Mouse (Mus musculus) MEL (cell line): Measurements from ENCODE around the gene Hacl1. TPM values are rescaled to one million over a fixed set of nuclear protein-coding genes. Genes with fewer than 3 reads are reported as not detected.

ENCODE experiments used
- DNase-seq: peaks from one replicate; pipeline ENCODE4 v3.0.0; 2011; ENCODE audit warnings: low read depth, low spot score
- H3K27ac ChIP-seq: 2 replicates; pipeline ENCODE4 v1.5.1; 2012; ENCODE audit warnings: low read depth, mild to moderate bottlenecking, control low read depth, low read length, moderate library complexity; ENCODE audit not compliant: control insufficient read depth
- H3K27me3 ChIP-seq, 2 experiments: fragments of 150-350 bp in 1 of 2; sonication (generic) in 1 of 2; 2 replicates each; pipeline ENCODE4 v1.6.1; 2012; ENCODE audit warnings: low read length in 2 of 2, mild to moderate bottlenecking in 2 of 2, improper control_type of control experiment in 1 of 2, moderate library complexity in 1 of 2; ENCODE audit not compliant: insufficient read depth in 2 of 2, control insufficient read depth in 1 of 2
- H3K36me3 ChIP-seq, 2 experiments: 2 replicates each; pipeline ENCODE4 v1.6.1; 2012 to 2014; ENCODE audit warnings: low read length in 2 of 2, improper control_type of control experiment in 1 of 2, inconsistent platforms in 1 of 2, mild to moderate bottlenecking in 1 of 2; ENCODE audit not compliant: insufficient read depth in 2 of 2, control insufficient read depth in 1 of 2
- H3K4me1 ChIP-seq, 2 experiments: fragments of 150-350 bp in 1 of 2; sonication (generic) in 1 of 2; 2 replicates each; pipeline ENCODE4 v1.6.1; 2012; ENCODE audit warnings: low read length in 2 of 2, improper control_type of control experiment in 1 of 2, mild to moderate bottlenecking in 1 of 2; ENCODE audit not compliant: insufficient read depth in 2 of 2, control insufficient read depth in 1 of 2
- H3K4me3 ChIP-seq, 2 experiments: fragments of 150-350 bp in 1 of 2; sonication (generic) in 1 of 2; 2 replicates each; pipeline ENCODE4 v1.5.1; 2012; ENCODE audit warnings: low read depth in 2 of 2, low read length in 2 of 2, mild to moderate bottlenecking in 2 of 2, moderate library complexity in 2 of 2, control low read depth in 1 of 2, improper control_type of control experiment in 1 of 2; ENCODE audit not compliant: control insufficient read depth in 1 of 2, insufficient read depth in 1 of 2
- H3K79me2 ChIP-seq: 2 replicates; pipeline ENCODE4 v1.6.1; 2012; ENCODE audit warnings: mild to moderate bottlenecking, low read length, moderate library complexity; ENCODE audit not compliant: control insufficient read depth, poor library complexity, insufficient read depth
- H3K9ac ChIP-seq: 2 replicates; pipeline ENCODE4 v1.6.1; 2012; ENCODE audit warnings: low read depth, mild to moderate bottlenecking, control low read depth, low read length, moderate library complexity; ENCODE audit not compliant: control insufficient read depth, poor library complexity, severe bottlenecking
- H3K9me3 ChIP-seq: fragments of 150-350 bp; sonication (generic); replicated peaks from 2 replicates; pipeline ENCODE4 v1.6.1; 2012; ENCODE audit warnings: mild to moderate bottlenecking, low read length, improper control_type of control experiment, moderate library complexity; ENCODE audit not compliant: insufficient read depth
- CHD1 ChIP-seq: IDR thresholded peaks from 2 replicates; pipeline ENCODE4 v1.6.1; 2012; ENCODE audit warnings: low read depth, mild to moderate bottlenecking, inconsistent platforms, low read length, improper control_type of control experiment
- CHD2 ChIP-seq: IDR thresholded peaks from 2 replicates; pipeline ENCODE4 v1.6.1; 2011; ENCODE audit warnings: low read length, improper control_type of control experiment
- ELF1 ChIP-seq: IDR thresholded peaks from 2 replicates; pipeline ENCODE4 v1.6.1; 2014; ENCODE audit warnings: low read depth, mild to moderate bottlenecking, inconsistent platforms, low read length, improper control_type of control experiment, moderate library complexity
- GABPA ChIP-seq: IDR thresholded peaks from 2 replicates; pipeline ENCODE4 v1.6.1; 2012; ENCODE audit warnings: low read depth, mild to moderate bottlenecking, inconsistent platforms, low read length, improper control_type of control experiment, moderate library complexity
- HCFC1 ChIP-seq: IDR thresholded peaks from 2 replicates; pipeline ENCODE4 v1.6.1; 2012; ENCODE audit warnings: low read depth, mild to moderate bottlenecking, inconsistent platforms, low read length, improper control_type of control experiment, moderate library complexity
- JUND ChIP-seq: IDR thresholded peaks from 2 replicates; pipeline ENCODE4 v1.6.1; 2011; ENCODE audit warnings: low read depth, mild to moderate bottlenecking, improper control_type of control experiment, low read length
- KAT2A ChIP-seq: conservative IDR thresholded peaks from 2 replicates; pipeline ENCODE4 v1.6.1; 2012; ENCODE audit warnings: low read depth, low read length, improper control_type of control experiment, inconsistent platforms
- MAFK ChIP-seq: IDR thresholded peaks from 2 replicates; pipeline ENCODE4 v1.6.1; 2011; ENCODE audit warnings: low read depth, mild to moderate bottlenecking, low read length, improper control_type of control experiment, borderline replicate concordance
- MAZ ChIP-seq: IDR thresholded peaks from 2 replicates; pipeline ENCODE4 v1.6.1; 2012; ENCODE audit warnings: low read depth, mild to moderate bottlenecking, inconsistent platforms, low read length, improper control_type of control experiment
- MEF2A ChIP-seq: IDR thresholded peaks from 2 replicates; pipeline ENCODE4 v1.6.1; 2014; ENCODE audit warnings: low read depth, mild to moderate bottlenecking, inconsistent platforms, low read length, improper control_type of control experiment; ENCODE audit not compliant: poor library complexity, insufficient replicate concordance, severe bottlenecking; ENCODE audit errors: extremely low read depth
- MYC ChIP-seq: IDR thresholded peaks from 2 replicates; pipeline ENCODE4 v1.6.1; 2011; ENCODE audit warnings: low read depth, mild to moderate bottlenecking, low read length, improper control_type of control experiment, moderate library complexity
- POLR2A ChIP-seq, 2 experiments: IDR thresholded peaks; 2 replicates each; pipeline ENCODE4 v1.6.1; 2011 to 2012; ENCODE audit warnings: low read length in 2 of 2, mild to moderate bottlenecking in 2 of 2, control low read depth in 1 of 2, improper control_type of control experiment in 1 of 2, low read depth in 1 of 2, moderate library complexity in 1 of 2; ENCODE audit not compliant: control insufficient read depth in 1 of 2, insufficient read depth in 1 of 2, poor library complexity in 1 of 2
- POLR2AphosphoS2 ChIP-seq: IDR thresholded peaks from 2 replicates; pipeline ENCODE4 v1.6.1; 2011; ENCODE audit warnings: low read length, improper control_type of control experiment
- RAD21 ChIP-seq: IDR thresholded peaks from 2 replicates; pipeline ENCODE4 v1.6.1; 2011; ENCODE audit warnings: mild to moderate bottlenecking, low read depth, low read length, improper control_type of control experiment
- RCOR1 ChIP-seq: IDR thresholded peaks from 2 replicates; pipeline ENCODE4 v1.6.1; 2012; ENCODE audit warnings: low read depth, mild to moderate bottlenecking, inconsistent platforms, low read length, improper control_type of control experiment
- SIN3A ChIP-seq: IDR thresholded peaks from 2 replicates; pipeline ENCODE4 v1.6.1; 2012; ENCODE audit warnings: low read length, improper control_type of control experiment, inconsistent platforms
- TBP ChIP-seq: IDR thresholded peaks from 2 replicates; pipeline ENCODE4 v1.8.0; 2011; ENCODE audit warnings: low read depth, low read length, improper control_type of control experiment
- UBTF ChIP-seq: IDR thresholded peaks from 2 replicates; pipeline ENCODE4 v1.6.1; 2012; ENCODE audit warnings: low read depth, mild to moderate bottlenecking, inconsistent platforms, low read length, improper control_type of control experiment, moderate library complexity, borderline replicate concordance; ENCODE audit not compliant: insufficient read depth
- USF1 ChIP-seq: IDR thresholded peaks from 2 replicates; pipeline ENCODE4 v1.6.1; 2014; ENCODE audit warnings: low read depth, mild to moderate bottlenecking, inconsistent platforms, low read length, improper control_type of control experiment, moderate library complexity
- USF2 ChIP-seq, 2 experiments: IDR thresholded peaks; 2 replicates each; pipeline ENCODE4 v1.6.1; 2011 to 2012; ENCODE audit warnings: improper control_type of control experiment in 2 of 2, low read length in 2 of 2, borderline replicate concordance in 1 of 2, inconsistent platforms in 1 of 2, low read depth in 1 of 2, mild to moderate bottlenecking in 1 of 2; ENCODE audit not compliant: insufficient read depth in 1 of 2
- ZC3H11A ChIP-seq: IDR thresholded peaks from 2 replicates; pipeline ENCODE4 v1.6.1; 2012; ENCODE audit warnings: low read depth, mild to moderate bottlenecking, inconsistent platforms, low read length, improper control_type of control experiment
- ZNF384 ChIP-seq: IDR thresholded peaks from 2 replicates; pipeline ENCODE4 v1.6.1; 2012; ENCODE audit warnings: low read depth, mild to moderate bottlenecking, inconsistent platforms, low read length, improper control_type of control experiment
- polyA plus RNA-seq, 2 experiments: library from polyadenylated mRNA; stranded (reverse) in 1 of 2; unstranded in 1 of 2; fragments of >175 nt in 1 of 2; fragments of >200 nt in 1 of 2; gene quantifications; 2 replicates each; pipeline versions ENCODE4 v1.2.1 to v1.2.4; 2012; ENCODE audit warnings: low replicate concordance in 2 of 2, low read depth in 1 of 2; ENCODE audit not compliant: insufficient read length in 2 of 2, insufficient read depth in 1 of 2, missing spikeins in 1 of 2
- total RNA-seq: library from RNA; depleted of rRNA; stranded (reverse); fragments of 300-350 nt; gene quantifications from 2 replicates; pipeline ENCODE4 v1.2.3, GENCODE M21; 2012

The Hacl1 gene
- total and polyA plus RNA-seq, 3 experiments = 7.7 to 13.3 TPM; not detected in 1

- Histone ChIP-seq H3K79me2 (peaks cover 1% of the 10 kb centered on the region; the same call in 1 of the 2 replicates), H3K27me3 (no peaks in the 10 kb centered on the region), H3K9me3 (no peaks in the 10 kb centered on the region), H3K36me3 (peaks cover 0 to 27% of the 10 kb centered on the region in 2 experiments; a peak in 3 of 4 replicates), H3K27ac (no peak overlapping the region), H3K4me3 (no peak overlapping the region), H3K4me1 (peaks cover 20 to 39% of the 10 kb centered on the region in 2 experiments), H3K9ac (no peak overlapping the region)
- TF ChIP-seq KAT2A = no peak
- no peak for TF ChIP-seq ZNF384
- no peak for TF ChIP-seq USF2 (IDR thresholded peaks at IDR 0.05; ENCODE audit: borderline replicate concordance in 1 of 2, insufficient read depth in 1 of 2, low read depth in 1 of 2, low read length in 2 of 2)
- TF ChIP-seq UBTF = no peak
- no peak for TF ChIP-seq POLR2AphosphoS2
- TF ChIP-seq SIN3A = no peak
- no peak for TF ChIP-seq CHD1
- no peak for TF ChIP-seq RCOR1
- TF ChIP-seq GABPA = no peak
- no peak for TF ChIP-seq RAD21
- TF ChIP-seq MYC = no peak
- no peak for TF ChIP-seq ELF1
- TF ChIP-seq ZC3H11A = no peak
- no peak for TF ChIP-seq MEF2A
- no peak for DNase-seq
These were observed 20.8 kb upstream of the Hacl1 start for GRCm38 (mm10) chr14:31661671-31662554.

GRCm38 (mm10) chr14:31660312-31661093, 19.4 kb upstream of the Hacl1 start:
- no peak for DNase-seq
- Histone ChIP-seq H3K79me2 (peaks cover 1% of the 10 kb centered on the region; the same call in 1 of the 2 replicates), H3K4me3 (no peak overlapping the region), H3K27me3 (no peaks in the 10 kb centered on the region), H3K36me3 (peaks cover 0 to 25% of the 10 kb centered on the region in 2 experiments; a peak in 2 of 4 replicates), H3K9me3 (no peaks in the 10 kb centered on the region), H3K9ac (no peak overlapping the region), H3K4me1 (peaks cover 18 to 33% of the 10 kb centered on the region in 2 experiments), H3K27ac (no peak overlapping the region)
- TF ChIP-seq POLR2A (IDR thresholded peaks at IDR 0.05; ENCODE audit: control insufficient read depth in 1 of 2, insufficient read depth in 1 of 2, low read depth in 1 of 2, low read length in 2 of 2, poor library complexity in 1 of 2) (no peak), MAZ (no peak), MAFK (no peak), POLR2AphosphoS2 (no peak), CHD2 (no peak), JUND (no peak), RCOR1 (no peak), USF2 (IDR thresholded peaks at IDR 0.05; ENCODE audit: borderline replicate concordance in 1 of 2, insufficient read depth in 1 of 2, low read depth in 1 of 2, low read length in 2 of 2) (no peak), HCFC1 (no peak), USF1 (no peak), TBP (no peak), ZNF384 (no peak), UBTF (no peak)
